Mouse (Mus musculus): ENCODE measurements around the gene F3. TPM values are rescaled to one million over a fixed set of nuclear protein-coding genes. Genes with fewer than 3 reads are reported as not detected.

The F3 gene
- total and polyA plus RNA-seq, 3 experiments = 0.46 to 0.73 (median 0.55) TPM

DNA sequence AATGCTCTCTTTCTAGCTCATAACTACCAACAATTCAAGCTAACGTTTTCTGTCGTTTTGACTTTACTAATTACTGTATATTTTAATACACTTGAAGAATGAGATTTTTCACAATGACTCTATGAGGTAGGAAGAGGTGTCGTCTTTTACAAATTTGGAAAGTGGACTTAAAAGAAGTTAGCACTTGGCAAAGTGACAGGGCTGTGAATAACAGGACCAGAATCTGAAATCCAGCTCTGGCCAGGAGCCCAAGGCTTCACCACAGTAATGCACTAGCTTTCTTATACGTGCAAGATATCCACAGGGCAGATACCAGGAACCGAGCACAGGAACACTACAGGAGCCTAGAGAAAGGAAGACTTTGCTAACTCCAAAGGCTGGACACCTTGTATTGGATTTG is 17.2 kb upstream of the F3 start:
- no peak for TF ChIP-seq MXI1 (IDR thresholded peaks at IDR 0.05; ENCODE audit: low read depth, low read length)
- TF ChIP-seq CTCF (conservative IDR thresholded peaks at IDR 0.05 in 1 of 2, IDR thresholded peaks at IDR 0.05 in 1 of 2; ENCODE audit: low read depth in 2 of 2, low read length in 2 of 2) = no peak
- TF ChIP-seq ELF1 (IDR thresholded peaks at IDR 0.05; ENCODE audit: low read depth, low read length) = no peak
- no peak for TF ChIP-seq HCFC1 (IDR thresholded peaks at IDR 0.05; ENCODE audit: low read depth, low read length)
- no peak for TF ChIP-seq E2F4 (IDR thresholded peaks at IDR 0.05; ENCODE audit: insufficient replicate concordance, low read depth, low read length)
- TF ChIP-seq POLR2AphosphoS2 (IDR thresholded peaks at IDR 0.05; ENCODE audit: low read depth, low read length) = no peak
- no peak for TF ChIP-seq BHLHE40 (IDR thresholded peaks at IDR 0.05; ENCODE audit: low read depth, low read length)
- TF ChIP-seq ZMIZ1 (IDR thresholded peaks at IDR 0.05; ENCODE audit: low read depth, low read length) = no peak
- no peak for TF ChIP-seq MEF2A (IDR thresholded peaks at IDR 0.05; ENCODE audit: borderline replicate concordance, low read depth, low read length)
- no peak for TF ChIP-seq USF1 (IDR thresholded peaks at IDR 0.05; ENCODE audit: low read depth, low read length)
- TF ChIP-seq JUN (IDR thresholded peaks at IDR 0.05; ENCODE audit: insufficient read depth, low read depth, low read length) = no peak
- TF ChIP-seq ZKSCAN1 (IDR thresholded peaks at IDR 0.05; ENCODE audit: borderline replicate concordance, low read depth, low read length) = no peak
- no peak for TF ChIP-seq EP300 (IDR thresholded peaks at IDR 0.05; ENCODE audit: low read length)
- no peak for TF ChIP-seq MAZ (IDR thresholded peaks at IDR 0.05; ENCODE audit: low read depth, low read length)
- no peak for TF ChIP-seq JUND (conservative IDR thresholded peaks at IDR 0.05; ENCODE audit: low read depth, low read length)
- no peak for TF ChIP-seq NRF1 (IDR thresholded peaks at IDR 0.05; ENCODE audit: low read depth, low read length)
- TF ChIP-seq MAX (IDR thresholded peaks at IDR 0.05; ENCODE audit: low read length) = no peak
- no peak for TF ChIP-seq RCOR1 (conservative IDR thresholded peaks at IDR 0.05; ENCODE audit: low read depth, low read length)
- no peak for TF ChIP-seq USF2 (conservative IDR thresholded peaks at IDR 0.05; ENCODE audit: low read depth, low read length)
- TF ChIP-seq UBTF (IDR thresholded peaks at IDR 0.05; ENCODE audit: low read depth, low read length) = no peak
- Histone ChIP-seq H3K4me2 (ENCODE audit: insufficient read depth, low read depth, poor library complexity, severe bottlenecking) (no peak overlapping the region), H3K4me3 (replicated peaks in 1 of 3; ENCODE audit: low read depth in 2 of 3, low read length in 2 of 3, poor library complexity in 1 of 3) (no peak overlapping the region), H3K27me3 (replicated peaks) (no peaks in the 10 kb centered on the region), H3K36me3 (replicated peaks in 1 of 2; ENCODE audit: control insufficient read depth in 1 of 2, insufficient read depth in 1 of 2, low read length in 1 of 2) (no peaks in the 10 kb centered on the region), H3K9ac (ENCODE audit: insufficient read depth, low read depth) (no peak overlapping the region), H3K79me2 (replicated peaks; ENCODE audit: control insufficient read depth, extremely low read depth, insufficient read depth, poor library complexity, severe bottlenecking) (no peaks in the 10 kb centered on the region), H3K9me3 (replicated peaks; ENCODE audit: low read length) (no peaks in the 10 kb centered on the region), H3K27ac (ENCODE audit: insufficient read depth, low read depth) (no peak overlapping the region), H3K4me1 (ENCODE audit: control insufficient read depth in 1 of 2, insufficient read depth in 2 of 2) (peaks cover 2 to 8% of the 10 kb centered on the region in 2 experiments; a peak in 2 of 4 replicates)
- dilution Hi-C loops (cut with MboI; ENCODE audit: extremely low pct_ligation_motif_present, extremely low pct_unique_long_range_greater_than_20kb, low sequenced_read_pairs) (no loop called here), in situ Hi-C loops (cut with MboI; ENCODE audit: low pct_ligation_motif_present, low pct_unique_long_range_greater_than_20kb, low sequenced_read_pairs) (loop anchor here (25.0 kb wide), 1 partner anchor 394 kb away; no protein-coding TSS in a partner anchor)
- no peak for DNase-seq (ENCODE audit: extremely low read depth)

DNA sequence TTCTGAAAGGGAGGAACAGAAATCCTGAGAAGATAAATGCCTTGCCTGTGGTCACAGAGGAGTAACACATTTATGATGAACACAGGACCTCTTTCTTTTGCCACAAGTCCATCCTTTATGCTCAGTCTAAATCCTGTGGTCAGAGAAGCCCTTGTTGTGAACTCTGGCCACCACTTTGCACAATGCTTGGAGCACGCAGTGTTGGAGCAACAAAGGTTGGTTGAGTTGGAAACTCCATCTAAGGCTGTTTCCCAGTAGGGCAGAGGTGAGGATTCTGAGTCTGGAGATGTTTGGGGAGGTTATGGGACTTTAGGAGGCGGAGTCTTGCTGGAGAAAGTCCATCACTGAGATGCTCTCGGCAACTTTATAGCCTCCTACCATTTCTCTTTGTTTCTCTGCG is 16.2 kb upstream of the F3 start:
- H3K27me3 ChIP-seq (replicated peaks) = no peaks in the 10 kb centered on the region
- TF ChIP-seq TCF12 (IDR thresholded peaks at IDR 0.05; ENCODE audit: low read depth, low read length) (no peak), IRF4 (IDR thresholded peaks at IDR 0.05; ENCODE audit: low read depth, low read length) (no peak), ZMIZ1 (IDR thresholded peaks at IDR 0.05; ENCODE audit: low read depth, low read length) (no peak), POLR2AphosphoS2 (IDR thresholded peaks at IDR 0.05; ENCODE audit: low read depth, low read length) (no peak), PAX5 (IDR thresholded peaks at IDR 0.05; ENCODE audit: low read length) (no peak), RAD21 (IDR thresholded peaks at IDR 0.05; ENCODE audit: low read depth, low read length) (no peak), ZNF384 (IDR thresholded peaks at IDR 0.05; ENCODE audit: low read depth, low read length) (no peak), MAX (IDR thresholded peaks at IDR 0.05; ENCODE audit: low read length) (no peak), RCOR1 (conservative IDR thresholded peaks at IDR 0.05; ENCODE audit: low read depth, low read length) (no peak), JUN (IDR thresholded peaks at IDR 0.05; ENCODE audit: insufficient read depth, low read depth, low read length) (no peak), HCFC1 (IDR thresholded peaks at IDR 0.05; ENCODE audit: low read depth, low read length) (no peak), SIN3A (IDR thresholded peaks at IDR 0.05; ENCODE audit: low read length) (no peak), ZC3H11A (IDR thresholded peaks at IDR 0.05; ENCODE audit: low read depth, low read length) (no peak), ZKSCAN1 (IDR thresholded peaks at IDR 0.05; ENCODE audit: borderline replicate concordance, low read depth, low read length) (no peak), ETS1 (conservative IDR thresholded peaks at IDR 0.05; ENCODE audit: low read depth, low read length) (no peak), MAZ (IDR thresholded peaks at IDR 0.05; ENCODE audit: low read depth, low read length) (no peak), NELFE (IDR thresholded peaks at IDR 0.05; ENCODE audit: low read depth, low read length) (no peak), TBP (conservative IDR thresholded peaks at IDR 0.05; ENCODE audit: low read depth, low read length) (no peak)
- H3K4me1 ChIP-seq (ENCODE audit: control insufficient read depth in 1 of 2, insufficient read depth in 2 of 2) = peaks cover 2 to 8% of the 10 kb centered on the region in 2 experiments; a peak in 2 of 4 replicates
- H3K27ac ChIP-seq (ENCODE audit: insufficient read depth, low read depth) = no peak overlapping the region
- no peaks in the 10 kb centered on the region for H3K79me2 ChIP-seq (replicated peaks; ENCODE audit: control insufficient read depth, extremely low read depth, insufficient read depth, poor library complexity, severe bottlenecking)
- H3K9ac ChIP-seq (ENCODE audit: insufficient read depth, low read depth) = no peak overlapping the region
- no peak overlapping the region for H3K4me3 ChIP-seq (replicated peaks in 1 of 3; ENCODE audit: low read depth in 2 of 3, low read length in 2 of 3, poor library complexity in 1 of 3)
- H3K4me2 ChIP-seq (ENCODE audit: insufficient read depth, low read depth, poor library complexity, severe bottlenecking) = no peak overlapping the region
- no peaks in the 10 kb centered on the region for H3K36me3 ChIP-seq (replicated peaks in 1 of 2; ENCODE audit: control insufficient read depth in 1 of 2, insufficient read depth in 1 of 2, low read length in 1 of 2)
- no peaks in the 10 kb centered on the region for H3K9me3 ChIP-seq (replicated peaks; ENCODE audit: low read length)
- dilution Hi-C loops (cut with MboI; ENCODE audit: extremely low pct_ligation_motif_present, extremely low pct_unique_long_range_greater_than_20kb, low sequenced_read_pairs) = no loop called here
- in situ Hi-C loops (cut with MboI; ENCODE audit: low pct_ligation_motif_present, low pct_unique_long_range_greater_than_20kb, low sequenced_read_pairs) = loop anchor here (25.0 kb wide), 1 partner anchor 395 kb away; no protein-coding TSS in a partner anchor
- DNase-seq (ENCODE audit: extremely low read depth) = no peak
